ENCODE assay signal across 24 mouse cellular contexts in the genomic region with DNA sequence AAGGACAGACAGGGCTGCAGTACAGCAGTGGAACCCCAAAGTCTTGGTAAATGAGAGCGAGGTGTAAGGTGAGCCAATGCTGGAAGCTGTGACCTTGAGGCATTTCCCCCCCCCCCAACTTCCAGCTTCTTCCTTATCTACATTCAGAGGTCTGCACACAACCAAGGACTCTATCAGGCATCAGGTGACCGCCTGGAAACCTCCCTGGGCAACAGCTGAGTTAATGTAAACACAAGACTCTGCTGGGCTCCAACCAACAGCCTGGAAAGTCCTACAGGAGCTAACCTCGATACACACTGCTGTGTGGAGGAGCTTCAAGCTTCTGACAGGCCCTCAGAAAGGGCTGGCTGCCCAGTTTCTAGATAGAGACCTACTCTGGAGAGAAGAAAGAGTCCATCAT.
DNase-seq lines count a peak whose midpoint lies in the region; ATAC-seq lines count a peak whose summit lies in the region.
"Had no signal": no experiment of that assay in that cellular context is flagged by ENCODE, and none has a peak within 500 bp of the region (broad histone marks: within the 10 kb centered on the region; RNA-seq: fewer than 3 reads in every experiment).

No protein-coding gene starts in this region.

- no peaks in the 10 kb centered on the region for H3K9me3 ChIP-seq in kidney, embryonic 16.5 days (ENCODE audit: low read length)
- no peaks in the 10 kb centered on the region for H3K9me3 ChIP-seq in stomach, embryonic 15.5 days
- H3K9me3 ChIP-seq: forebrain, embryonic 10.5 days; forebrain, embryonic 13.5 days; heart, embryonic 10.5 days; heart, embryonic 13.5 days had no signal

- DNase-seq in kidney, adult 9 months = no peak
- peak; percentile 82 for DNase-seq in yolk sac, embryonic 10.5 days (ENCODE audit: low spot score)
- DNase-seq in left cerebral cortex, adult 8-10 months (ENCODE audit: low spot score in 2 of 2) = no peak
- DNase-seq in embryo, embryonic 10 days (ENCODE audit: low spot score) = no peak
- DNase-seq: adrenal gland, adult 2 months; adrenal gland, postnatal 14 days; cerebellum, adult 11-12 months; cerebellum, adult 8-10 months; cerebellum, postnatal 10 days; cerebellum, postnatal 36 days; gastrocnemius, postnatal 10 days; gastrocnemius, postnatal 36 days; heart, adult 2 months; heart, postnatal 14 days; heart, postnatal 4 days had no signal

- H3K36me3 ChIP-seq in kidney, embryonic 16.5 days (ENCODE audit: insufficient read depth, low read length) = no peaks in the 10 kb centered on the region
- no peaks in the 10 kb centered on the region for H3K36me3 ChIP-seq in stomach, embryonic 15.5 days
- H3K36me3 ChIP-seq: forebrain, embryonic 10.5 days; heart, embryonic 10.5 days; heart, embryonic 13.5 days had no signal

- H3K27ac ChIP-seq in kidney, embryonic 16.5 days (ENCODE audit: low read length) = no peak overlapping the region
- no peak overlapping the region for H3K27ac ChIP-seq in stomach, embryonic 15.5 days
- H3K27ac ChIP-seq: forebrain, embryonic 10.5 days; forebrain, embryonic 13.5 days; heart, adult 2 months; heart, embryonic 10.5 days; heart, embryonic 13.5 days; hindbrain, embryonic 14.5 days had no signal

- WGBS in kidney, embryonic 16.5 days = 26% methylated on average over 3 of the region's 3 CpGs
- 24% methylated on average over 3 of the region's 3 CpGs for WGBS in stomach, embryonic 15.5 days

- ATAC-seq in kidney, embryonic 16.5 days (ENCODE audit: low FRiP score, low TSS enrichment) = peak; percentile 12; the same call in 1 of the 2 replicates
- ATAC-seq in stomach, embryonic 15.5 days (ENCODE audit: insufficient read depth, low FRiP score, low read depth) = peak; percentile 46; the same call in 1 of the 2 replicates
- ATAC-seq: CD4-positive, CD25-positive, alpha-beta regulatory T cell, adult 4 months; forebrain, embryonic 13.5 days; forebrain, embryonic 16.5 days had no signal

- H3K4me1 ChIP-seq in kidney, embryonic 16.5 days (ENCODE audit: insufficient read depth, low read length) = peaks cover 27% of the 10 kb centered on the region
- no peaks in the 10 kb centered on the region for H3K4me1 ChIP-seq in stomach, embryonic 15.5 days

- no peaks in the 10 kb centered on the region for H3K27me3 ChIP-seq in kidney, embryonic 16.5 days (ENCODE audit: insufficient read depth, low read length)
- H3K27me3 ChIP-seq in stomach, embryonic 15.5 days (replicated peaks) = no peaks in the 10 kb centered on the region
- H3K27me3 ChIP-seq: forebrain, embryonic 13.5 days had no signal

- no peak overlapping the region for H3K4me3 ChIP-seq in kidney, embryonic 16.5 days (ENCODE audit: low read length)
- H3K4me3 ChIP-seq in stomach, embryonic 15.5 days (replicated peaks) = no peak overlapping the region
- H3K4me3 ChIP-seq: forebrain, embryonic 10.5 days; forebrain, embryonic 13.5 days; heart, adult 2 months; heart, embryonic 10.5 days; heart, embryonic 13.5 days had no signal

- no peak overlapping the region for H3K9ac ChIP-seq in kidney, embryonic 16.5 days (replicated peaks; ENCODE audit: low read length)
- no peak overlapping the region for H3K9ac ChIP-seq in stomach, embryonic 15.5 days
- H3K9ac ChIP-seq: forebrain, embryonic 13.5 days; heart, embryonic 13.5 days; hindbrain, embryonic 14.5 days had no signal

- H3K4me2 ChIP-seq in kidney, embryonic 16.5 days (replicated peaks; ENCODE audit: low read depth, low read length) = no peak overlapping the region
- no peak overlapping the region for H3K4me2 ChIP-seq in stomach, embryonic 15.5 days
- H3K4me2 ChIP-seq: forebrain, embryonic 13.5 days; heart, embryonic 13.5 days; hindbrain, embryonic 14.5 days had no signal
